Mouse (Mus musculus): ENCODE results near the gene Fhad1.

Gene Fhad1

DNA sequence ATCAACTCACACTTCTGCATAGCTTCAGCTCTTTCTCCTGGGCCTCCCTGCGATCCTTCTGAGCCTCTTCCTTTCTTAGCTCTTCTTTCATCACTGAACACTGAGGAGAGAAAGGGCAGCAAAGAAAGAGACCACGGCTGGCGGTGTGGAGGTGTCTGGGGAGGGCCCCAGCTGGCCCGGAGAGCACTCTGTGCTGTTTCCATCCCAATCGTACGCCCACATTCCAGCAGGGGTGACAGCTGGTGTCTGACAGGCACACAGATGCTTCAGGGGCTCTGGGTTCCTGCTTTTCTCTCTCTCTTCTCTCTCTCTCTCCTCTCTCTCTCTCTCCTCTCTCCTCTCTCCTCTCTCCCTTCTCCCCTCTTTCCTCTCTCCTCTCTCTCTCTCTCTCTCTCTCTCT is 50.3 kb downstream of the Fhad1 start:
- DNase-seq = peak; percentile 36

DNA sequence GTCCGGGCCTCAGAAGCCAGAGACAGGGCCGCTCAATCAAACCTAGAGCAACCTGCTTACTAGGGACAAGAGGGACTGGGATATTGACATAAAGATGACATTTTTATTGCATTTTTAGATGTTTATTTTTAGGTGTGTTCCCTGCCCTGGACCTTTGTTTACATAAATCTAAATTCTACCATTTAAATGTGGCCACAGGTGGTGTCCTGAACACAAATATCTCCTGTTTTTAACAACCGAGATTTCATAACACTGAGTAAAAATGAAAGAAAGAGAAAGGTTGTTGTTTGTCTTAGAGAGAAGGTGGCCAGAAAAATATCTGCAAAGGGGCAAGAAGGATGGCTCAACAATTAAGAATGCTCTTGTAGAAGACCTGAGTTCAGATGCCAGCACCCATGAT is 51.0 kb downstream of the Fhad1 start:
- no peak for DNase-seq

DNA sequence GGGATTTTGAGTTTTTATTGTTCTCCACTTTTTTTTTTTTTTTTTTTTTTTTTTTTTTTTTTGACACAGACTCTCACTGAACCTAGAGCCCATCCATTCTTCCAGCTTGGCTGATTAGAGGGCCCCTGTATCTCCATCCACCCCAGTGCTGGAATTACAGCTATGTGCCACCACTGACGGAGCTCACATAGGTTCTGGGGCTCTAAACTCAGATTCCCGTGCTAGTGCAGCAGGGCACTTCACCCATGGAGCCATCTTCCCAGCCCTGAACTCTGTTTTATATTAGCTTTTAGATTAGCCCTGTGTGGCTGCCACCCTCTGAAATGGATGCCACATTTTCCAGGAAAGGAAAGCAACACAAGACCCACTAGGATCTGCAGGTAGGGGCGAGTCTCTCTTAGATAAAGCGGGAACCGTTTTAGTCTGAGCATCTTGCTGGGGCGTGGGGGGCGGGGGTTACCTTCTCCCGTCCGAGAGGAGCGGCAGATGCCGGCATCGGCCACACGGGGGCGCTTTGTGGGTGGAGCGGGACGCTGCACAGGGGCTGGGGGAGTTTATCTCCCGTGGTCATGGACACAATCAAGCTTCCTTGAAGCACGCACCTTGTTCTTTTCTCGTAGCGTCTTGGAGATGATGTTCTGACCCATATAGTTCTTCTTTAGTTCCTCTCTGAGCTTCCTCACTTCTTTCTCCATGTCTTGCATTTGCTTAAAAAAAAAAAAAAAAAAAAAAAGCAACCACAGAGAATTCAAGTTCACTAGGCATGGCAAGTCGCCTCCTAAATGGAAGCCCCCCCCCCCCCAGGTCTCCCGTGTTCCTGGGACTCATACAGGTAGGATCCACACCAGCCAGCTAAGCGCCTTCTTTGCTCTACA is 51.8 kb downstream of the Fhad1 start:
- peak; percentile 62 for DNase-seq

DNA sequence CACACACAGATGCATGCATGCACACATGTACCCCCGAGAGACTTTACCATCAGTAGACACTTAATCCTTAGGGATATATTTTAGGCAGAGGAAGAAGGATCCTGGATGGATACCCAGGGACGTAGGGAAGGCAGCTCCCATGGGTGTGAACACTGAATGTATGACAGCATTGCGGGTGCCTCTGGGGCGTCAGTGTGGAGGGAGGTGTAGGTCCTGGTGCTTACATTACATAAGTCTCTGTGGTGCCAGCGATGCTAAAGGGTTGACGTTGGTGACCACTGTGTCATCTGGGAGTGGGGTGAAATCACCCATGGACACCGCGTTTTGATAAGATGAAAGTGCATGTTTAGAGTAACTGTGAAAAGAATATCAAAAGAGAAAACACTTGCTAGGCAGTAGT is 54.8 kb downstream of the Fhad1 start:
- DNase-seq = no peak

DNA sequence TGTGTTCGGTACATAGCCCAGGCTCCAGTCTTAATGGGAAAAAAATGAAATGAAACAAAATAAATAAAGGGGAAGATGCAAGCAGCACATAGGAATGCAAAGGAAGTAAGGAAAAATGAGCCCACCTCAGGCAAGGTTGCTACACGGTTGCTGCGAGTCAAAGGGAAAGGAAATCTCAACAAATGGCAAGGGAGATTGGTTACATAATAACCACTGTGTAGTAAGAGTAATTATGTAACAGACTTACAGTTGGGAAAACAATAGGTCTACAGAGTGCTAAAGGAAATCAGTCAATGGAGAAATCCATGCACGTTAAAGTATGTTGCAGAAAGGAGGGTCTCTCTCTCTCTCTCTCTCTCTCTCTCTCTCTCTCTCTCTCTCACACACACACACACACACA is 55.3 kb downstream of the Fhad1 start:
- no peak for DNase-seq

DNA sequence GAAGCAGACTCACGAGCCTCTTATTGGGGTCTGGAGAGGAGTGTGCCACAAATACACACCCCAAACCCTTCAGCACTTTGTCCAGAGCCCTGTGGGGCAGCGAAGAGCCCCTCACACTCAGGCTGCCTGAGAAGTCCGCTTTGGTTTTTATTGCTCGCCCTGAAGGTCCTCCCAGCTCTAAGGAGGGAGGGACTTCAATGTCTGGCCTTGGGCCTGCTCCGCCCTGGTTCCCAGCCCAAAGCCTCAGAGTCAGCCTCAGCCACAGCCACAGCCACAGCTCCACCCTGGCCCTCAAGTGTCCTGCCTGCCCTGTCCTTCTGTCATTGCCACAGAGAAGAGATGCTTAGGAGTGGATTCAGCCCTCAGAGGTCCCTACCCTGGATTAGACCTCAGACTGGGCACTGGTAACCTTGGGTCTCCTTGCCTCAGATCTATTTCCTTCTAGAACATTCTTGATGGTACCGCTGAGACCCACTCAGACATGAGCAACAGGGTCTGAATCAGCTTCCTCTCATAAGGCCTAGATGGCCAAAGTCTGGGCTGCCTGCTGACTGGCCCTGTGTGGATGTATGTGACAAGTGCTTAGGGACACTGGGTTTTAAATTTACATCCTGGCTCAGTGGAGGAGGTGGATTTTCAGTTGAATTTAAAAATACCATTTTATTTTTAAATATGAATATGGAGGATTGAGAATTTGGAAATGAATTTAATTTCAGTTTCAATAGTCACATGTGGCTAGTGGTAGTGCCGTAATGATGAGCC is 56.1 kb downstream of the Fhad1 start:
- DNase-seq = peak; percentile 33

DNA sequence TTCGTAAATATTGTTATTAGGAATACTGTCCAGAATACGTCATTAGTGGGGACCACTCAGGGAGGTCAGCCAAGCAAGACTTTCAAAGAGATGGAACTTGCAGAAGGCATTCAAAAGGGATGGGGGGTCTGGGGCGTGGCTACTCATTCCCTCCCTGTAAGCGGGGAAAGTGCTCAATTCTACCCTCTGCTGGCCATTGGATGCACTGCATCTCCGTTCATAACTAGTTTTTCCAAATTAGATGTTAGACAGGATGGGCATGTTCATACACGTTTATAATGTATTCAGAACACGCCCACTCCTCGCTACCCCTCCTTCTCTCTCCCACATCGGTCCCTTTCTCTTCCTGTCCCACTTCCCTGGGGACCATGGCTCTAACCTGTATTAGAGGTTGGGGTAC is 56.7 kb downstream of the Fhad1 start:
- DNase-seq = peak; percentile 87

DNA sequence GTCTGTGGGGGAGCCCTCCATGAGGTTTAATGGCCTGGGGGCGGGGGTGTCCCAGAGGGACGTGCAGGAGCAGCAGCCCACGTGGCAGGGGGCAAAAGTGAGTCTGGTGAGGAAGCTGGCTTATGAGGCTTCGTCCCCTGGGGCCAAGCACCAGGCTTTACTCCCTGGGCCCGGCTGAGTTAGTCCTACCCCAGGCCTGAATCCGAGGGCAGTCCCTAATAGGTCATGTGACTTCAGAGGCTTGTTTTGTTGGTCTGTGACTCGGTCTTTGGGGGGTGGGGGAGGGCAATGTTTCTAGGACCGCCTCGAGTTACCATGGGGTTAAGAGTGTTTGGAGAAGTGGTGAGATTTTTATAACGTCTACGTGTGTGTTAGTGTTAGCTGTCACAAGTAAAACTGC is 57.1 kb downstream of the Fhad1 start:
- DNase-seq = no peak

DNA sequence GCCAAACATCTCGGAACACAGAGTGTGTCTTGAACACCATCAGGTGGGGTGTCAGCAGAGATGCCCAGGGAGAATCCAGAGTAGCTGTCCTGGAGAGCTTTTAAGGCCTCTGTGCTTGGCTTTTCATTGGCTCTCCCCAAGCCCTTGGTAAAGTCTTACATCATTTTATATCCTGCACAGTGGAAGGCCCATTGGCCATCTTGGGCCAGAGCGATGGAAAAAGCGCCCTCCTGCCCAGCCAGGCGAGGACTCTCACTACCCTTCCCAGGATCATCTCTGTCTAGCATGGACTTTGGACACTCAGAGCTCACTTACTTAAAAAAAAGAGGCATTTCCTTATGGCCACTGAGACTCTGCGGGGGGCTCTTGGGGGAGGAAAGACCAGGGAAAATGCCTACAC is 58.0 kb downstream of the Fhad1 start:
- DNase-seq = no peak

DNA sequence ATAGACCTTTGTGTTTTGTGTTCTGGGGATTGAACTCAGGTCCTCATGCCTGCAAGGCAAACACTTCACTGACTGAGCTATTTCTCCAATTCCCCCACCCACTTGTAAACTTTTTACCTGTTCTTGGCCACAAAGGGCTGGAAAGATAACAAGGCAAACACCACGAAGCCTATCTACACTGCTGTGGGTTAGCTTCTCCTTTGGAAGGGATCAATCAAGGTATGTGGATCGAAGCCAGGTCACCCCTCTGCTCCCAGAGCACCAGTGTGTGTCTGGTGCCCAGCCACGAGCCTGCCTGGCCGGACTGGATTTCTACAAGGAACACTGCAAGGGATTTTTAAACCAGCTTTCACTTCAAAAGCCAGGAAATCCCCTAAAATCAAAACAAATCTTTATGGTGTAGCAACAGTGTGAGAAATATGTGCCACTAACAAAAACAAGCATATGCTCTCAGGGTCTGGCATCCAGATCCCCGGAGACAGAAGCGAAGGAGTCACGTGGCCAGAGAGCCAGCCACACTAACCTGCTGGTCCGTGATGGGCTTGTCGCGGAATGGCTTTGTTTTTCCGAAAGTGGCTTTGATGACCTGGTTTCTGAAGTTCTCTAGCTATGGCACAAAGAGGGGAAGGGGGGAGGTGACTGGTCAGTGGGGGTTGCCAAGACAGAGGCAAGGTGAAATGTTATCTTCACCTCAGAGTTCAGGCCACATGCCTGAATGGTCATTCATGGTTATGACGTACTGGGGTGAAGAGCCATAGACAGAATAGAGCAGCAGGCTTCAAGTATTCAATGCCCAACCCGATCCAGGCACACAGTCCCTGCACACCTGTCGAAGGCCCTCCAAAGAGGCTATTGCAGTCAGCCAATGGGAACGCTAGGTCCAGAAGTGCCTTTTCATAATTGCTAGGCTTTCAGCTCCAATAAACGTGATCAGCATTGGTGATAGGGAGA is 59.8 kb downstream of the Fhad1 start:
- DNase-seq = no peak

DNA sequence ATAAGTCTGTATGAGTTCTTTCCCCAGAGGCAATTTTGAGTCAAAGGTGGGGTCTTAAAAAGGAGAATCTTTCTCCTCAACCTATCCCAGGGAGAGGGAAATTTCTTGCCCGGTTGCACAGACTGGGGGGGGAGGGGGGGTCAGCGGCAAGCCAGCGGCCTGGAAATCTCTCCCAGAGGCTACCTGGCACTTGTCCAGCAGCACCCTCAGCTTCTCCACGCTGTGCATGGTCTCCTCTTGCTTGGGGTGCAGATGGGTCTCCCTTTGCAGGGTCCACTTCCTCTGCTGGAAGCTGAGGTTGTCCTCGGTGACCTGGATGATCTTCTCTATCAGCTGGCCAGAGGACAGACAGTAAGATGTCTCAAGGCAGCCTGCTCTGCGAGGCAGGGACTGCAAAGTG is 61.0 kb downstream of the Fhad1 start:
- DNase-seq = no peak

DNA sequence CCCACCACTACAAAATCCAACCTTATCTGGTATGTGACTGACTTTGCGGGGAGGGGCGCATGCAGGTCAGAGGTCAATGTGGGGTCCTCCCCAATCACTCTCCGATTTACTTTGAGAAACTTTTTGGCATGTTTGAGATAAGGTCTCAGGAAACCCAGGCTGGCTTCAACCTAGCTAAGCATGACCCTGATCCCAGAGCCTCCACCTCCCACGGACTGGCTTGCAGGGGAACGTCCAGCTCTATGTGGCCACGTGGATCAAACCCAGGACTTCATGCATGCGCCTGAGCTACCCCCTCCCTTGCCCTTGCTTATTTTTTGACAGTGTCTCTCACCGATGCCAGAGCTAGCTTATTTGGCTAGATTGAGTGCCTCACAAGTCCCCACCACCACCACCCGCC is 61.6 kb downstream of the Fhad1 start:
- no peak for DNase-seq

DNA sequence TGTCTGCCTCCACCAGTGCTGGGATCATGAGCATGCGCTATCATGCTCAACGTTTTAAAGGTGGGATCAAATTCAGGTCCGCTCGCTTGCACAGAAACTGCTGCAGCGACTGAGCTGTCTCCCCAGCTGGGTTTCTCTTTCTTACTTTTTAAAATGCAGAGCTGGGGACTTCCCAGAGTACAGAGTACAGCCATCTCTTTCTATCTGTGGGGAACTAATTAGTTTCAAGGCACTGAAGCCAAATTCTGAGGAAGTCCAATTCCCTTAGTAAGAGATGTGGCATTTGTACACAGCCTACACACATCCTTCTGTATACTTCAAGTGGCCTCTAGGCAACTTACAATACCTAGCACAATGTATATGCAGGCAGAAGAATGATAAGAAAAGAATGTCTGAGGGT is 62.1 kb downstream of the Fhad1 start:
- DNase-seq = no peak

DNA sequence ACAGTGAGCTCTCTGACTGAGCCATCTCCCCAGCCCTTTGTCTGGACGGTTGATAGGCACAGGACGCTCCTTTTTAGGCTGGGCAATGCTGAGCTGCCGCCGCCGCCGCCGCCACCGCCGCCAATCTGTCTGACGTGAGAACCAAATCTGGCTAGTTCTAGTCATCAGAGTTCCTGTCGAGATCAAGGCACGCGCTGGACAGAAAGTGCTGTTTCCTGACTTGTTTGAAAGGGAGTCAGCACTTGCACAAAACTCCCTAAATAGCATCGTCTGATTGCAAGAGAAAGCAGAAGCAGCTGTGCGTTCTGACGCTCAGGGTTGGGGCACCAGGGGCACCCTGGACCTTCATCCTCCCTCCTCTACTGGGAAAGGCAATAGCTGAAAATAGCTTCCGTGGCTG is 62.8 kb downstream of the Fhad1 start:
- peak; percentile 55 for DNase-seq

DNA sequence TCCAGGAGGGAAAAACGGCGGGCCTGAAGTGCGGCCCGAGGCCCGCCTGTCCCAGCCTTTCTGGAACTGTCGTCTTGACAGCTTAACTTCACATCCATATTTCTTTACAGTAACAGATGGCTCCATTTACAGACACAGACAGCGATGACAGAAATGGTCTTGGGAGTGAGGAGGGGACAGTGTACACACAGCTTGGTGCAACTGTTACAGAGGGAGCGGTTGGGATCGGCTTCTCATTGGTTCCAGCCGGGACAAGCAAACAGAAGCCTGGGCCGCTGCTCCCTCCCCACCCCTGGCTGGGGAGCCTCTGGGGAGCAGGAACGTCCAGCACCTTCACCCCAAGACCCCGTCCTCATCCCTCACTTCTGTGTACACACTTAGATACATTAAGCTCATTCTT is 65.4 kb downstream of the Fhad1 start:
- DNase-seq = no peak

DNA sequence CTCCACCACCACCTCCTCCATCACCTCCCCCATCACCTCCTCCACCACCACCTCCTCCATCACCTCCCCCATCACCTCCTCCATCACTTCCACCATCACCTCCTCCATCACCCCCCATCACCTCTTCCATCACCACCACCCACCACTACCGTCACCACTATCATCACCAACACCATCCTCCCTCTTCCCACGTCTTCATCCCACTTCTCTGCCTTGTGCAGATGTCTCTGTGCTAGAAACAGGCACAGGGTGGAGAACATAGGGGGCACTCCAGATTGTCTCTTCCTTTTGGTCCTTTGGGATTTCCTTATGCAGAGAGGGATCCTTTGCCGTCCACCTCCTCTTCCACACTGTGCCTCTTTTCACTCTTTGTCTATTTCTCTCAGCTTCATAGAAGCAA is 66.1 kb downstream of the Fhad1 start:
- DNase-seq = no peak

DNA sequence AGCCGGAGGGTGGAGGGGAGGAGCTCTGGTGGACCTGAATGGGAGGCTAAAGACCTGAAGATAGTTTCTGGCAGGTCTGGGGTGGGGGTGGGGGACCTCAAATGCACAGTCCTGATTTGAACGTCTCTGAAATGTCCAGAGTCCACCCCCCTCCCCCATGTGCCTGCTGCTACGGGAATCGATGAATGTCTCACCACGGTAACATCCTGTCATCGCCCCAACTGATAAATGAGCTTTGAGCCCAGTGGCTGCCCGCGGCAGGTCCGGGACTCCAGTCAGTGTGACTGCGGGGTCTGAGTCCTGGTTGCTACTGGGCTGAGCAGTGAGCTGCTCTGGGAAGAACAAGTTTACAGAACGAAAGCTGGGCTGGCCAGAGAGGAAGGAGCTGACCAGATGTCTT is 72.5 kb downstream of the Fhad1 start:
- no peak for DNase-seq

DNA sequence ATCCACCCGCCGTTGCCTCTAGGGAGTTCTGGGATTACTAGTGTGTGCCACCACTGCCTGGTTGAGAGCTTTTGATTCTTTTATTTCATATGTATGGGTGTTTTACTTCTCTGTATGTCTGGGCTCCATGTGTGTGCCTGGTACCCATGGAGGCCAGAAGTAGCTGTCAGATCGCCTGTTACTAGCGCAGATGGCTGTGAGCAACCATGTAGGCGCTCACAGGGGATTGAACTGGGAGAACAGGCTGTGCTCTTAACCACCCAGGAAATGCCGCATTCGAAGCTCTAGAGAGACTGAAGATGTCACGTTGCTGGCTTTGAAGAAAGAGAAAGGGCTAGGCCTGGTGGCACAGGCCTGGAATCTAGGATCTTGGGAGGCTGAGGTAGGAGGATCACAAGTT is 73.6 kb downstream of the Fhad1 start:
- DNase-seq = no peak

DNA sequence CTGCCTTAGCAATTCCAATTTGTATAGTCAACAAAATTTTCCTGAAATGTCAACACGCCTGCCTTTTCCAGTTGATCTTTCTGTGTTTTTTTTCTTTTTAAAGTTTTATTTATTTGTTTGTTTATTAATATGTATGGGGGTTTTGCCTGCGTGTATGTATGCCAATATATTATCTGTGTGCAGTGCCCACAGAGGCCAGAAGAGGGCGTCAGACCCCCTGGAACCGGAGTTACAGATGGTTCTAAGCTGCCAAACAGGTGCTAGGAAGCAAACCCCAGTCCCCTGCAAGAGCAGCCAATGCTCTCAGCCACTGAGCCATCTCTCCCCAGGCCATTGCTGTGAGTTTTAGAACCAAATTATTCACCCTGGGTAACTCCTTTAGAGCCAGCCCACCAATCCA is 76.3 kb downstream of the Fhad1 start:
- no peak for DNase-seq

DNA sequence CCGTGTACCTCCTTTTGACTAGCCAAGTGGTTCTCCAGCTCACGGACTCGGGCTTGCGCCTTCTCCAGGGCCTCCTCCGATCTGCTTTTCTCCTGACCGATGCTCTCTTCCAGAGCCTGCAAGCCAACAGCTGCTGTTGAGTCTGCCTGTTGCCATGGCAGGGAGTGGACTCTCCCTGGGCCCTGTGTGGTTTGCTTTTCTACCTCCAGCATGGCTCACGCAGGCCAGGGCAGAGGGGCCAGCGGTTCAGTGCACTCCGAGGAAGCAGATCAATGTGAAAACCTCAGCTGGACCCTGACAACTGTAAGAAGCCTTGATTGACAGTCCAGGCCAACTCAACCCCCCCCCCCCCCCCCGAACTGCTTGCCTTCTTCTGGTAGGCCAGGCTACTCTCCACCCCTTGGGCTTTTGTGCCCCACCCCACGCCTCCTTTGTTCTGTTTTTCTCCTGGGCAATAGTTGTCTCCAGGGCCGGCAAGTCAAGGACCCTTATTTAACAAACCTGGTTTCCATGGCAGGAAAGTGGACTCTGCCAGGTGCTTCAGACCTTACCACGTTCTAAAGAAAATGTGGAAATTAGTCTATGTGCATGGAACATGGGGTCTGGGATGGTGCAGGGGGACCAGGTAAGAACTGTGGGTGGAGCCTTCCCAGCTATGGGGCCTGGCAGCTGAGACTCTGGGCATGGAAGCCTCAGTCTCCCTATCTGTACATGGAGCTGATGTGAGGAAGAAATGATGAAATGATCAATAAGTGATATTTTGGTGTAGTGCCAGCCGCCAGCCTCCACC is 81.9 kb downstream of the Fhad1 start:
- no peak for DNase-seq

DNA sequence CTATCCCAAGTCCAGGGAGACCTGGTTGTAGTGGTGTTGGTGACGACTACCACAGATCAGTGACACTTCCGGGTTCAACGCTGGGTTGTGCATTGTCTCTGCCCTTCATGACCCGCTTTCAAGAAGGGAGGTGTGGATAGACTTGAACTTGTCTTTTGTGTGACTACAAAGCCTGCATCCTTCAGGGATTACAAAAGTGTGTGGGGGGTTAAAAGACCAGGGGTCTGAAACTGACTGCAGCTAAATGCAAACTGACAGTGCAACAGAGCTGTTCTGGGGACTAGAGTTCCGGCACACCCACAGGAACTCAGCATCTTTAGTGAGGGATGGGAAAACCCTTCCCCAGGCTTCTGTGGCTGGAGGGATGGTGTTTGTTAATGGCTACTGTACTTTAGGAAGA is 83.4 kb downstream of the Fhad1 start:
- DNase-seq = no peak

DNA sequence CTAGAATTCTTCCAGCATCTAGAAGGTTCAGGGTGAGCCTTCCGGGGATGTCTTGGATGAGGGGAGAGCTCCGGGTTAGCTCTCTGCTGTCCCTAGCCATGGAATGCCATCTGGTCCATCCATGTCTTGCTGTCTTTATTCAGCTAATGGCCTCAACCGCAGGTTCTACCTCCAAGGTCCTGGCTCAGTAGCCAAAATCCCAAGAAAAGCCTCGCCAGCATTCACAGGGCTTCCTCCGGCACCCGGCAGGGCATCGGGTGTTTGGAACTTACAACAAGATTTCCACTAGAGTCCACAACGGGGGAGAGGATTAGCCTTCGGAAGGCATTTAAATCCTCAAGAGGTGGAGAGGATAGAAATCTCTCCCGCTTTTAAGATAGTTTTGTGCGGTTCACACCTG is 84.9 kb downstream of the Fhad1 start:
- no peak for DNase-seq

All from lung, postnatal 14 days (tissue).